Mouse (Mus musculus): Measurements from ENCODE around the gene Hira.
"Not testable (repeated sequence)": the region's sequence is repeated elsewhere in the genome, so short reads cannot be mapped to it uniquely, and the experiment has no call there.

Gene Hira

DNA sequence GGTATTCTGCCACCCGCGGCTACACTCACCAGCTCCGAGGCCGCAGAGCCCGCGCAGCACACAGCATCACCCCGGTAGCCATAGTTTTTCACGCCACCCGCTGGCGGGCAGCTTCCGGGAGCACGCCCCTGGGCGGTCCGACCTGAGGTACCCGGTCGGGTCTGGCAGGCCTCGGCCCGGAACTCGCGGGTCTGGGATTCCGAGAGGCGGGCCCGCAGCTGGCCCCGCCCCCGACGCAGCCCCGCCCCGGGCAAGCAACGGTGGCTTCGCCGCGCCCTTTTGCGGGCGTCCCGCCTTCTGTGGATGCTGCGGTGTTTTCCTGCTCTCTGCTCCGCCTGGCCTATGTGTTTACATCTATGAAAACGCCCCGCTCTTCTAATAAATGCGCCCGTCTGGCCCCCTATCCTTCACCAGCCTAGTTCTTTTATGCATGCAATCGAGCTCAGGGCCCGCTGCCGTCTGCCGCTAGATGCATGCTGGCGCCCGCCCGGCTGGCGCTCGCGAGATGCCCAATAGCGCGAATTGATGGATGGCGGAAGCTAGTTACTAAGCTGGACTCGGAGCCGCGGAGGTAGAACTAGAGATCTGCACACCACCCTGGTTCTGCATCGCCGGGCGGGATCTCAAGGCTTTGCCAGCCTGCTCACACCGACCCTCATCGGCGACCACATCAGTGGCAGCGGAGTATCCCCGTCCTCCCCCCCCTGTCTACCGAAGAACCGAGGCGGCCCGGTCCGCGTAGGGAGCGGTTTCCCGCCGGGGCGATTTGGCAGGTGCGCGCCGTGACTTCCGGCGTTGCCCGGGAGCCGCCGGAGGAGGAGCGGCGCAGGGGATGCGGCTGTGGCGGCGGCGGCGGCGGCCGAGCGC, at the start of gene Hira, which contains the start of gene Mrpl40:
TSS of gene Hira (plus strand) at position 596 of the 867 bp plus-strand sequence.
TSS of gene Mrpl40 (minus strand) at position 421 of the 867 bp plus-strand sequence.
- DNase-seq: peak; percentile 94

- no peak for DNase-seq
Observed at GRCm38 (mm10) chr16:18828630-18829029, 48.2 kb upstream of the Hira start.

- no peak for DNase-seq
Observed at GRCm38 (mm10) chr16:18829102-18829501, 47.7 kb upstream of the Hira start.

DNA sequence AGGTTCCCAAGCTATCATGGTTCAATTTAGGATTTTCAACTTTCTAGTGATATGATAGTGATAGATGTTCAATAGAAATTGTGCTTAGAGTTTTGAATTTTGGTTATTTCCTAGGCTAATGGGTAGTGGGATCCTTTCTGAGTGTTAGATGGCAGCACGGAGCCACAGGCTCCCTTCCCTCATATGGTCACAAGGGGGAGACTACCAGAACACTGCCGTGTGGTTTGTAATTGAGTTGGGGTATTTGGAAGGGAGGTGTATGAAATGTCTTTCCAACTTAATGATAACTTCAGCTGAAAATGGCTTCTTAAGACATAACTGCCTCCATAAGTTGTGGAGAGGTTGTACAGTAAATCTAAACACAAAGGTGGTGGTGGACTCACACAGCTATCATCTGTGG, 43.4 kb upstream of the Hira start:
- no peak for DNase-seq

DNA sequence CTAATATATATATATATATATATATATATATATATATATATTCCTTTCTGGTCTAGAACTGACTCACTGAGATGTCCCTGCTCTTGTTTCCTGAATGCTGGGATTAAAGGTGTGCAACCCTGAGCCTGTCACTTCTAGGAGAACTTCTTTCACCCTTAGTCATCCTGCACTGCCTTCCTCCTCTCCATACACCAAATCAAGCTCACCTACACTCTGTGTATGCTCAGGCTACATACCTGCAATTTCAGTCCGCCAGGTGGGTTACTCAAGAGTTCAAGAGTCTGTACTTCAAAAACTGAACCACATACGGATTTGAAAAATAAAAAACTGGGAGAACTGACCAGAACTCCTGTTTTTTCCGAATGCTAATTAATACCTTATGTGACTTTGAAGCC, 40.8 kb upstream of the Hira start:
- DNase-seq: peak; percentile 26

DNA sequence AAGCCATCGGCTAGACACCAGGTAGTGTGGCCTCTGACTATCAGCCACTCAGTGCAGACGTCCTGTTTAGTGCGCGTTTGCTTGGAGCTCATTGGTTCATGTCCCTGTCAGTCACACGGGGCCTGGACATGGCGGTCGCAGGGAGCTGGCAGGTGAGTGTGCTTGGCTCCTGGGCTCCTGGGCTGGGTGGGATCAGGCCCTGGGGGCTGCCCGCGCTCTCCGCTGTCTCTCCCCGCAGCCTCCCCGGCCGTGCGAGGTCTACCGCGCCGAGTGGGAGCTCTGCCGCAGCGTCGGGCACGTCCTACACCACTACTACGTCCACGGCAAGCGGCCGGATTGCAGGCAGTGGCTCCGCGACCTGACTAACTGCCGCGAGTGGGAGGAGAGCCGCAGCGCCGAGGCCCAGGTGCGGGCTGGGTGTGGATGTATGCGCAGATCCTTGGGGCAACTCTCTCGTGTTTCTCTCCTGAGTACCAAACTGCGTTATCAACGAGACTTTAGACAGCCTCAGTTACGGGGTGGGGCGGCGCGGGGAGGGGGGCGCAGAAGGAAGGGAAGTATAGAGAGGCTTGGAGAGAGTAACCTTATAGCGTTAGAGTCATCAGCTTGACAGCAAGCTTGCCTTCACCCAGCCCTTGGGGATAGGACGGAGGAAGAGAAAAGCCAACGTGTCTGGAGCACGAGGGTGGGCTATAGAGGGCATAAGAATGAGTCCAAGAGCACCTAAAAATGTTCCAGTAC, 40.2 kb upstream of the Hira start, which contains the start of the genes 2510002D24Rik and Gm28539:
TSS of gene 2510002D24Rik (plus strand) at position 111 of the 741 bp plus-strand sequence.
TSS of gene Gm28539 (plus strand) at position 117 of the 741 bp plus-strand sequence.
- DNase-seq: peak; percentile 95

DNA sequence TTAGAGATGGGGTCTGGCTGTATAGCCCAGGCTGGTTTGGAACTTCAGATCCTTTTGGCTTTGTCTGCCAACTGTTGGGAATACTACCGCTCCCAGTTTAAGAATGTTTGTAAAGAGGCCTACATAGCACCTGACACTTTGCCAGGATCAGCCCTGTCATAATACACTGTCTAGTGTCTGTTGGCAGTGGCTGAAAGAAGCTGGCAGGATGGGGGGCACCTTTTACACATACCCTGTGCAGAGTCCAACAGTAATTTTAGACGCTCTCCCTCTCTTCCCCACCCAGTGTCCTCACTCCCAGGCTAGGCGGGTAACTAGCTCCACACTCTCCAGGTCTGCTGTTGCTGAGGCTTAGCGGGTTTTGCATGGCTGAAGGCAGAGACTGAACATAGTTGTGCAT, 38.5 kb upstream of the Hira start:
- no peak for DNase-seq

DNA sequence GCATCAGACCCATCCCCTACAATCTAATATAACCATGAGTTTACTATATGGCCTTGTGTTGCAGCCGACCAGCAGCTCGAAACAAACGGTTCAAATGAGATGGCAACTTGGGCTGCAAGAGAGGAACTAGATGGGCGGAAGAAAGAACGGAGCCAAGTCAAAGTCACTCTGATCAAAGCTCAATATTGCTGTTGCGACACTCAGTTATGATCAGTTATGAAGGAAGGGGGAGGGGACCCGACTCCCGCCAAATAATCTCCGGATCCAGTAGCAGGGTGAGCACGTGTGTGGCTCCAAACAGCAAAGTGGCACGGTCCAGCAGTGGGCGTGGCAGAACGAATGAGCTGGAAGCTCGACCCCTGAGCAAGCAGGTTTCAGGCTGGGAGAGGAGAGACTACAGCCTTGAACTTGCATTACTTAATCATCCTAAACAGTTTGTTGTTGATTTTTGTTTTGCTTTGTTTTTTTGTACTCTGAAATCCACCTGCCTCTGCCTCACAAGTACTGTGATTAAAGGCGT, 30.5 kb upstream of the Hira start:
- DNase-seq: no peak

- DNase-seq: not testable (repeated sequence)
Observed at GRCm38 (mm10) chr16:18849521-18850190, 27.2 kb upstream of the Hira start.

GRCm38 (mm10) chr16:18858551-18858950, 18.3 kb upstream of the Hira start:
- peak; percentile 55 for DNase-seq

DNA sequence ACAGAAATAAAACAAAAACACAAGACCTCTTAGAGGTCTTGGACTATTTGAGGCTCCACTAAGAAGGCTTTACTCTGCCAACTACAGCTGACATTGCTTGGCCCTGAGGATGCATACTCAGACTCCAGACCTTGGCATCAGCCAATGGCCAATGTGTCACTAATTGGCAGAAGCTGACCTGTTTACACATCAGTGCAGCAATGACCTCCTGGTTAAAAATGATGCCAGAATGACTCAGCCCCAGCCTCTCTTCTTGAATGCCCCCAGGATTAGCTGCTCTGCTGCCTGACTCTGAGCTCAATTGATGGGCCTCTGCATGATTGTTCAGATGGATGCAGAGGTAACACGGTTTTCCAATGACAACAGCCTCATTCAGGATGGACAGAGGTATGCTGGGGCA, 16.7 kb upstream of the Hira start:
- DNase-seq: no peak

GRCm38 (mm10) chr16:18870495-18870894, 6.3 kb upstream of the Hira start:
- DNase-seq: not testable (repeated sequence)

DNA sequence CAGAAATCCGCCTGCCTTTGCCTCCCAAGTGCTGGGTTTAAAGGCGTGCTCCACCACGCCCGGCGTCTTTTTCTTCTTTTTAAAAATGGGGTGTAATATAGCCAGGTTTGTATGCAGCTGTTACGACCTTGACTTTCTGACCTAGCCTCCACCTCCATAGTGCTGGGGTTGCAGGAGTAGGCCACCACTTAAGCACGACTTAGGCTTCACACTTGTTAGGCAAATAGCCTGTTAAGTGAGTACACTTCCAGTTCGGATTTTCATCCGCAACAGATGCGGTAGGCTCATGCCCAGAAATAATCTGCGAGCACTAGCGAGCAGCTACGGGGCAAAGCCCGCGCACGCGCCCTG, 771 bp upstream of the Hira start:
- no peak for DNase-seq

- DNase-seq: peak; percentile 58
Observed at GRCm38 (mm10) chr16:18877386-18878090, 701 bp downstream of the Hira start.

- DNase-seq: no peak
Observed at GRCm38 (mm10) chr16:18878091-18878720, 1.4 kb downstream of the Hira start.

DNA sequence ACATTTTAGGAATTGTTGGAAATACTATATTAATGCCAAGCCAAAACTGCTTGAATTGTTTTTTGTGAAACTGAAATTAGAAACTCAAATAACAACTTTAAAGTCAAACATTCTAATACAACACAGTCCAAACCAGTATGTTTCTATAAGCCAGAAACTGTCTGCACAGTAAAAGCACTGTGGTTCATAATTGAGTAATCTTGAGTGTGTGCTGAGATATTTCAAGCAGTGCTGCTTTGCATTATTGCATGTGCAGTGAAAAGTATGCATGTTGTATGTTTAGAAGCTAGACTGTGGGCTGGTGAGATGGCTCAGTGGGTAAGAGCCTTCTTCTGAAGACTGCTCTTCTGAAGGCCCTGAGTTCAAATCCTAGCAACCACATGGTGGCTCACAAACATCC, 7.2 kb downstream of the Hira start:
- DNase-seq: no peak

- DNase-seq: no peak
Observed at GRCm38 (mm10) chr16:18893840-18894372, 17.1 kb downstream of the Hira start.

DNA sequence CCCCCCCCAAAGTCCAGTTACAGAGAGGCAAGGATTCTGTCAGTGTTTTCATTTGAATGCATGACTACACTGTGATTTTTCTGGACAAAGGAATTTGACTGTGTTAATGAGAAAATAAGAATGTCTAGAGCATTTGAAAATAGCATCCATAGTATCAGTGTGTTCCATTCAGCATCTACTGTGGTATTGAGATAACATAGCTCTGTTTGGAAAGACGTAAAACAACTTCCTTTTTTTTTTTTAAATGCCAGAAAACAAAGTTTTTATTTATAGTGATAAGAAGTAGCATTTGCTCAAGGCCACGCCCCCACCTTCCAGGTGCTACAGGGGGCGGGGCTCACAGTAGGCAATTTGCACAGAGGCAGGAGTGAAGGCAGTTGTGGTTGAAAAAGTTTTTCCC, 18.4 kb downstream of the Hira start:
- no peak for DNase-seq

GRCm38 (mm10) chr16:18896429-18896828, 19.6 kb downstream of the Hira start:
- DNase-seq: no peak

GRCm38 (mm10) chr16:18905648-18906047, 28.8 kb downstream of the Hira start:
- no peak for DNase-seq

GRCm38 (mm10) chr16:18916064-18916463, 39.2 kb downstream of the Hira start:
- no peak for DNase-seq

DNA sequence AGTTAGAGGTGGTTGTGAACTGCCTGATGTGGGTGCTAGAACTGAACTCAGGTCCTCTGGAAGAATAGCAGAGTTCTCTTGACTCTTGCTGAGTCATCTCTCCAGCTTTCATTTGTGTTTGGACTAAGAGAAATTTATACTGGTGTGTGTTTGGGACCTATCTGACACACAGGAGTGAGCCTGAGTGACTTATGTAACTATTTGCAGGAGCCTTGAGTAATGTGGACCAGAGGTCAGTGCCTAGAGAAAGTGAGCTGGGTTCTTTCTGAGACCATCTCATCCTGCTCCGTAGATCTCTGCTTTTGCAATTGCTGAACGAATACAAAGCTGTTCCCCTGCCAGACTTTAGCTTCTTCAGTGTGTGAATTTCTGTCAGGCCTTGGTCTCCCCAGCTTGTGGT, 44.9 kb downstream of the Hira start:
- DNase-seq: no peak
